Mouse (Mus musculus) myocyte (in vitro differentiated cells): Measurements from ENCODE around the gene Slc9a7.

ENCODE experiments used
- CEBPB ChIP-seq: IDR thresholded peaks from 2 replicates; pipeline ENCODE4 v1.6.1; 2011; ENCODE audit warnings: mild to moderate bottlenecking, moderate library complexity; ENCODE audit not compliant: poor library complexity, insufficient read depth, severe bottlenecking
- MAX ChIP-seq: IDR thresholded peaks from one replicate; pipeline ENCODE4 v1.6.1; 2011; ENCODE audit warnings: low read depth, mild to moderate bottlenecking, control low read depth
- MYOD1 ChIP-seq, 3 experiments: IDR thresholded peaks; one replicate each; pipeline ENCODE4 v1.6.1; 2011; ENCODE audit warnings: control low read depth in 2 of 3, low read depth in 2 of 3, mild to moderate bottlenecking in 2 of 3, moderate library complexity in 1 of 3; ENCODE audit not compliant: insufficient read length in 2 of 3, control insufficient read depth in 1 of 3
- MYOG ChIP-seq, 3 experiments: IDR thresholded peaks; one replicate each; pipeline ENCODE4 v1.6.1; 2011; ENCODE audit warnings: control low read depth in 2 of 3, low read depth in 2 of 3, mild to moderate bottlenecking in 2 of 3; ENCODE audit not compliant: insufficient read length in 2 of 3, control insufficient read depth in 1 of 3, insufficient read depth in 1 of 3
- POLR2A ChIP-seq: IDR thresholded peaks from one replicate; pipeline ENCODE4 v1.6.1; 2011; ENCODE audit warnings: low read depth, mild to moderate bottlenecking, control low read depth, moderate library complexity; ENCODE audit not compliant: insufficient read length
- POLR2AphosphoS2 ChIP-seq: IDR thresholded peaks from one replicate; pipeline ENCODE4 v1.6.1; 2011; ENCODE audit warnings: low read depth, control low read depth; ENCODE audit not compliant: insufficient read length
- SRF ChIP-seq: IDR thresholded peaks from one replicate; pipeline ENCODE4 v1.6.1; 2011; ENCODE audit warnings: low read depth; ENCODE audit not compliant: control insufficient read depth, insufficient read length
- TCF3 ChIP-seq: IDR thresholded peaks from one replicate; pipeline ENCODE4 v1.6.1; 2011; ENCODE audit warnings: low read depth, control low read depth; ENCODE audit not compliant: insufficient read length
- USF1 ChIP-seq: IDR thresholded peaks from one replicate; pipeline ENCODE4 v1.6.1; 2011; ENCODE audit warnings: low read depth, mild to moderate bottlenecking, control low read depth, moderate library complexity

DNA sequence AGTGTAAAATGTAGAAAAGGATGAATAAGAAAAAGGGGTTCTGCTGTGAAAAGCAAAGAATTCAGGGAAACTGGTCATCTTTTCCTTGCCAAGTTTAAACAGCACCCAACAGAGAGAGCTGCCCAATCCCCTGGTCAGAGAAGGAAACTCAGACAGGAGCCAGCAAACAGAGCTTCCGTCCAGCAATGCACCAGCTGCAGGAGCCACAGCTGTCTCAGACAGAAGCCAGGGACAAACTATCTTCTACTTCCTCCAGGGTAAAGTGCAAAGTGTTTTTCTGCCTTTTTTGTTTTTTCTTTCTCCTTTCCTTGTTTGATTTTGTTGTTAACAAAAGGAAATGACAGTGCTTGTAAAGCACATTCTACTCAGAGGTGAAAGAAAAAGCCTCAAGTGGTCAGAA is 131.3 kb downstream of the Slc9a7 start:
- no peak for TF ChIP-seq POLR2A
- no peak for TF ChIP-seq MAX
- TF ChIP-seq MYOG (IDR thresholded peaks at IDR 0.05; ENCODE audit: control insufficient read depth in 1 of 3, insufficient read depth in 1 of 3, insufficient read length in 2 of 3, low read depth in 2 of 3) = no peak
- TF ChIP-seq USF1 = no peak
- TF ChIP-seq CEBPB = no peak
- no peak for TF ChIP-seq POLR2AphosphoS2
- TF ChIP-seq TCF3 = no peak
- TF ChIP-seq MYOD1 (IDR thresholded peaks at IDR 0.05; ENCODE audit: control insufficient read depth in 1 of 3, insufficient read length in 2 of 3, low read depth in 2 of 3) = no peak
- TF ChIP-seq SRF = no peak
